Mouse (Mus musculus): Measurements from ENCODE around the gene Sh2d2a. TPM values are rescaled to one million over a fixed set of nuclear protein-coding genes. Genes with fewer than 3 reads are reported as not detected.

Gene Sh2d2a
- 0.15 TPM in 1 of 2 replicates, not detected in the other for polyA plus RNA-seq (2014; fragmentation: Nextera tagmentation; extraction: Ambion mirVana)

GRCm38 (mm10) chr3:87846650-87847110 is at the start of gene Sh2d2a:
Sh2d2a (plus strand) TSS chr3:87846755.
- no peak within 1 kb of the TSS for H3K27ac ChIP-seq (replicated peaks in 1 of 2; ENCODE audit: control insufficient read depth in 1 of 2, insufficient read depth in 1 of 2, low read depth in 2 of 2, low read length in 2 of 2)
- H3K27me3 ChIP-seq (ENCODE audit: control insufficient read depth, insufficient read depth, low read length): no peaks in the 10 kb centered on the region
- WGBS: 61% methylated on average over 7 of the region's 7 CpGs
- H3K36me3 ChIP-seq (ENCODE audit: control insufficient read depth, insufficient read depth, low read length): no peaks in the 10 kb centered on the region
- ATAC-seq (ENCODE audit: insufficient number of reproducible peaks, insufficient read depth, low FRiP score, low read depth): no peak
- no peak within 1 kb of the TSS for H3K4me2 ChIP-seq (ENCODE audit: low read length)
- no peaks in the 10 kb centered on the region for H3K9me3 ChIP-seq (ENCODE audit: control insufficient read depth, low read length)
- H3K9ac ChIP-seq (ENCODE audit: low read length): no peak within 1 kb of the TSS
- peaks cover 2 to 4% of the 10 kb centered on the region in 2 experiments; a peak in 1 of 4 replicates for H3K4me1 ChIP-seq (ENCODE audit: control insufficient read depth in 2 of 2, insufficient read depth in 2 of 2, low read length in 2 of 2)
- H3K4me3 ChIP-seq (ENCODE audit: control insufficient read depth in 1 of 2, insufficient read depth in 1 of 2, low read depth in 1 of 2, low read length in 2 of 2): no peak within 1 kb of the TSS

GRCm38 (mm10) chr3:87801681-87802080 is 44.9 kb upstream of the Sh2d2a start:
- H3K27ac ChIP-seq (replicated peaks in 1 of 2; ENCODE audit: control insufficient read depth in 1 of 2, insufficient read depth in 1 of 2, low read depth in 2 of 2, low read length in 2 of 2): no peak overlapping the region
- WGBS: 50% methylated on average over 5 of the region's 5 CpGs
- H3K27me3 ChIP-seq (ENCODE audit: control insufficient read depth, insufficient read depth, low read length): peaks cover 98% of the 10 kb centered on the region
- H3K9me3 ChIP-seq (ENCODE audit: control insufficient read depth, low read length): no peaks in the 10 kb centered on the region
- H3K36me3 ChIP-seq (ENCODE audit: control insufficient read depth, insufficient read depth, low read length): no peaks in the 10 kb centered on the region
- no peak for ATAC-seq (ENCODE audit: insufficient number of reproducible peaks, insufficient read depth, low FRiP score, low read depth)
- peaks cover 3 to 5% of the 10 kb centered on the region in 2 experiments; a peak in 3 of 4 replicates for H3K4me1 ChIP-seq (ENCODE audit: control insufficient read depth in 2 of 2, insufficient read depth in 2 of 2, low read length in 2 of 2)
- H3K4me2 ChIP-seq (ENCODE audit: low read length): no peak overlapping the region
- H3K9ac ChIP-seq (ENCODE audit: low read length): no peak overlapping the region
- H3K4me3 ChIP-seq (ENCODE audit: control insufficient read depth in 1 of 2, insufficient read depth in 1 of 2, low read depth in 1 of 2, low read length in 2 of 2): no peak overlapping the region

GRCm38 (mm10) chr3:87804038-87804677 is 42.4 kb upstream of the Sh2d2a start:
- Histone ChIP-seq H3K27me3 (ENCODE audit: control insufficient read depth, insufficient read depth, low read length) (peaks cover 92% of the 10 kb centered on the region), H3K9me3 (ENCODE audit: control insufficient read depth, low read length) (no peaks in the 10 kb centered on the region), H3K4me3 (ENCODE audit: control insufficient read depth in 1 of 2, insufficient read depth in 1 of 2, low read depth in 1 of 2, low read length in 2 of 2) (peak overlapping the region; percentile 21 to 32), H3K4me1 (ENCODE audit: control insufficient read depth in 2 of 2, insufficient read depth in 2 of 2, low read length in 2 of 2) (peaks cover 0 to 3% of the 10 kb centered on the region in 2 experiments; a peak in 3 of 4 replicates), H3K4me2 (ENCODE audit: low read length) (peak overlapping the region; percentile 67), H3K27ac (replicated peaks in 1 of 2; ENCODE audit: control insufficient read depth in 1 of 2, insufficient read depth in 1 of 2, low read depth in 2 of 2, low read length in 2 of 2) (no peak overlapping the region), H3K9ac (ENCODE audit: low read length) (0 out of 2 replicates have a peak overlapping the region, but pooled peaks have one; percentile 17), H3K36me3 (ENCODE audit: control insufficient read depth, insufficient read depth, low read length) (no peaks in the 10 kb centered on the region)
- 5% methylated on average over 26 of the region's 26 CpGs for WGBS
- no peak for ATAC-seq (ENCODE audit: insufficient number of reproducible peaks, insufficient read depth, low FRiP score, low read depth)

- Histone ChIP-seq H3K9ac (ENCODE audit: low read length) (no peak overlapping the region), H3K4me3 (ENCODE audit: control insufficient read depth in 1 of 2, insufficient read depth in 1 of 2, low read depth in 1 of 2, low read length in 2 of 2) (peak overlapping the region; percentile 4 to 5; a peak in 1 of 4 replicates), H3K4me2 (ENCODE audit: low read length) (peak overlapping the region; percentile 14; the same call in 1 of the 2 replicates), H3K27ac (replicated peaks in 1 of 2; ENCODE audit: control insufficient read depth in 1 of 2, insufficient read depth in 1 of 2, low read depth in 2 of 2, low read length in 2 of 2) (no peak overlapping the region), H3K4me1 (ENCODE audit: control insufficient read depth in 2 of 2, insufficient read depth in 2 of 2, low read length in 2 of 2) (peaks cover 0 to 2% of the 10 kb centered on the region in 2 experiments; a peak in 2 of 4 replicates), H3K9me3 (ENCODE audit: control insufficient read depth, low read length) (no peaks in the 10 kb centered on the region), H3K27me3 (ENCODE audit: control insufficient read depth, insufficient read depth, low read length) (peaks cover 92% of the 10 kb centered on the region), H3K36me3 (ENCODE audit: control insufficient read depth, insufficient read depth, low read length) (no peaks in the 10 kb centered on the region)
- 7% methylated on average over 28 of the region's 28 CpGs for WGBS
- ATAC-seq (ENCODE audit: insufficient number of reproducible peaks, insufficient read depth, low FRiP score, low read depth): peak; percentile 20; the same call in 1 of the 2 replicates
These were observed 37.1 kb upstream of the Sh2d2a start for GRCm38 (mm10) chr3:87809322-87809962.

GRCm38 (mm10) chr3:87811297-87811696 is 35.3 kb upstream of the Sh2d2a start:
- H3K4me3 ChIP-seq (ENCODE audit: control insufficient read depth in 1 of 2, insufficient read depth in 1 of 2, low read depth in 1 of 2, low read length in 2 of 2): no peak overlapping the region
- no peak overlapping the region for H3K9ac ChIP-seq (ENCODE audit: low read length)
- no peak overlapping the region for H3K4me2 ChIP-seq (ENCODE audit: low read length)
- no peaks in the 10 kb centered on the region for H3K36me3 ChIP-seq (ENCODE audit: control insufficient read depth, insufficient read depth, low read length)
- H3K27ac ChIP-seq (replicated peaks in 1 of 2; ENCODE audit: control insufficient read depth in 1 of 2, insufficient read depth in 1 of 2, low read depth in 2 of 2, low read length in 2 of 2): no peak overlapping the region
- 74% methylated on average over 8 of the region's 8 CpGs for WGBS
- H3K9me3 ChIP-seq (ENCODE audit: control insufficient read depth, low read length): no peaks in the 10 kb centered on the region
- H3K4me1 ChIP-seq (ENCODE audit: control insufficient read depth in 2 of 2, insufficient read depth in 2 of 2, low read length in 2 of 2): peaks cover 0 to 2% of the 10 kb centered on the region in 2 experiments; a peak in 2 of 4 replicates
- ATAC-seq (ENCODE audit: insufficient number of reproducible peaks, insufficient read depth, low FRiP score, low read depth): no peak
- peaks cover 89% of the 10 kb centered on the region for H3K27me3 ChIP-seq (ENCODE audit: control insufficient read depth, insufficient read depth, low read length)

GRCm38 (mm10) chr3:87812413-87812812 is 34.1 kb upstream of the Sh2d2a start:
- Histone ChIP-seq H3K9me3 (ENCODE audit: control insufficient read depth, low read length) (no peaks in the 10 kb centered on the region), H3K9ac (ENCODE audit: low read length) (no peak overlapping the region), H3K36me3 (ENCODE audit: control insufficient read depth, insufficient read depth, low read length) (no peaks in the 10 kb centered on the region), H3K4me2 (ENCODE audit: low read length) (no peak overlapping the region), H3K27ac (replicated peaks in 1 of 2; ENCODE audit: control insufficient read depth in 1 of 2, insufficient read depth in 1 of 2, low read depth in 2 of 2, low read length in 2 of 2) (no peak overlapping the region), H3K4me3 (ENCODE audit: control insufficient read depth in 1 of 2, insufficient read depth in 1 of 2, low read depth in 1 of 2, low read length in 2 of 2) (no peak overlapping the region), H3K4me1 (ENCODE audit: control insufficient read depth in 2 of 2, insufficient read depth in 2 of 2, low read length in 2 of 2) (peaks cover 4 to 5% of the 10 kb centered on the region in 2 experiments; a peak in 3 of 4 replicates), H3K27me3 (ENCODE audit: control insufficient read depth, insufficient read depth, low read length) (peaks cover 86% of the 10 kb centered on the region)
- no peak for ATAC-seq (ENCODE audit: insufficient number of reproducible peaks, insufficient read depth, low FRiP score, low read depth)
- WGBS: 79% methylated on average over 4 of the region's 4 CpGs

GRCm38 (mm10) chr3:87812873-87813272 is 33.7 kb upstream of the Sh2d2a start:
- Histone ChIP-seq H3K27me3 (ENCODE audit: control insufficient read depth, insufficient read depth, low read length) (peaks cover 91% of the 10 kb centered on the region), H3K4me1 (ENCODE audit: control insufficient read depth in 2 of 2, insufficient read depth in 2 of 2, low read length in 2 of 2) (peaks cover 4 to 5% of the 10 kb centered on the region in 2 experiments; a peak in 3 of 4 replicates), H3K9me3 (ENCODE audit: control insufficient read depth, low read length) (no peaks in the 10 kb centered on the region), H3K4me3 (ENCODE audit: control insufficient read depth in 1 of 2, insufficient read depth in 1 of 2, low read depth in 1 of 2, low read length in 2 of 2) (no peak overlapping the region), H3K36me3 (ENCODE audit: control insufficient read depth, insufficient read depth, low read length) (no peaks in the 10 kb centered on the region), H3K27ac (replicated peaks in 1 of 2; ENCODE audit: control insufficient read depth in 1 of 2, insufficient read depth in 1 of 2, low read depth in 2 of 2, low read length in 2 of 2) (no peak overlapping the region), H3K9ac (ENCODE audit: low read length) (no peak overlapping the region), H3K4me2 (ENCODE audit: low read length) (no peak overlapping the region)
- ATAC-seq (ENCODE audit: insufficient number of reproducible peaks, insufficient read depth, low FRiP score, low read depth): no peak
- 41% methylated on average over 10 of the region's 10 CpGs for WGBS
